Mouse (Mus musculus): ENCODE measurements around the gene Olfr112. TPM values are rescaled to one million over a fixed set of nuclear protein-coding genes. Genes with fewer than 3 reads are reported as not detected.

The Olfr112 gene
- not detected for polyA plus RNA-seq (2012; fragmentation: generic; extraction: Trizol)

DNA sequence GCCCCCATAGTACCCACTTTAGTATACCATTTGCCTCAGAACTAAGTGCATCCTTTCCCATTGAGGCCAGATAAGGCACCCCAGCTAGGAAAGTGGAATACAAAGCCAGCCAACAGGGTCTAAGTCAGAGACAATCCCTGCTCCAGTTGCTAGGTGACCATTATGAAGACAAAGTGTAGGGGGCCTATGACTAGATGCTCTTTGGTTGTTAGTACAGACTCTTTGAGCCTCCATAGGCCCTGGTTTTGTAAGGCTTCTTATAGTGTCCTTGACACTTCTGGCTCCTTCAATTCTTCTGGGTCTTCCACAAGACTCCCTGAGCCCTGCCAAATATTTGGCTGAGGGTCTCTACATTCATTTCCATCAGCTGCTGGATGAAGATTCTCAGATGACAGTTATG, at the start of gene Olfr112:
TSS of gene Olfr112 (minus strand) at position 101 of the 400 bp plus-strand sequence.

GRCm38 (mm10) chr17:37592643-37593042, 23.4 kb upstream of the Olfr112 start, which contains the start of gene Olfr114:
Gene Olfr114, minus strand, starts transcription at chr17:37592743.

GRCm38 (mm10) chr17:37577563-37577962, 8.3 kb upstream of the Olfr112 start, which contains the start of gene Olfr113:
Gene Olfr113, minus strand, starts transcription at chr17:37577663.

Other genes with a start within 250 kb of the Olfr112 start
- not detected for gene Olfr103, start 229.8 kb downstream of the Olfr112 start, polyA plus RNA-seq (2012; fragmentation: generic; extraction: Trizol)
- not detected for gene Olfr104-ps, start 209.9 kb downstream of the Olfr112 start, polyA plus RNA-seq (2012; fragmentation: generic; extraction: Trizol)
- gene Olfr105-ps, start 190.4 kb downstream of the Olfr112 start, polyA plus RNA-seq (2012; fragmentation: generic; extraction: Trizol), result not detected
- gene Olfr106-ps, start 179.1 kb downstream of the Olfr112 start, polyA plus RNA-seq (2012; fragmentation: generic; extraction: Trizol), result not detected
- gene Olfr107, start 170.2 kb downstream of the Olfr112 start, polyA plus RNA-seq (2012; fragmentation: generic; extraction: Trizol), result not detected
- not detected for gene Olfr108, start 124.0 kb downstream of the Olfr112 start, polyA plus RNA-seq (2012; fragmentation: generic; extraction: Trizol)
- not detected for gene Olfr109, start 110.5 kb downstream of the Olfr112 start, polyA plus RNA-seq (2012; fragmentation: generic; extraction: Trizol)
- not detected for gene H2-M2, start 85.9 kb downstream of the Olfr112 start, polyA plus RNA-seq (2012; fragmentation: generic; extraction: Trizol)
- not detected for gene Olfr110, start 77.0 kb downstream of the Olfr112 start, polyA plus RNA-seq (2012; fragmentation: generic; extraction: Trizol)
- gene Olfr111, start 61.4 kb downstream of the Olfr112 start, polyA plus RNA-seq (2012; fragmentation: generic; extraction: Trizol), result not detected
- gene Olfr113, start 8.2 kb upstream of the Olfr112 start, polyA plus RNA-seq (2012; fragmentation: generic; extraction: Trizol), result not detected
- gene Olfr114, start 23.3 kb upstream of the Olfr112 start, polyA plus RNA-seq (2012; fragmentation: generic; extraction: Trizol), result not detected
- gene Olfr115, start 57.7 kb upstream of the Olfr112 start, polyA plus RNA-seq (2012; fragmentation: generic; extraction: Trizol), result not detected
- gene Olfr116, start 57.7 kb upstream of the Olfr112 start, polyA plus RNA-seq (2012; fragmentation: generic; extraction: Trizol), result not detected
- not detected for gene Olfr117, start 94.3 kb upstream of the Olfr112 start, polyA plus RNA-seq (2012; fragmentation: generic; extraction: Trizol)
- gene Olfr118, start 97.5 kb upstream of the Olfr112 start, polyA plus RNA-seq (2012; fragmentation: generic; extraction: Trizol), result not detected
- not detected for gene Olfr119, start 127.1 kb upstream of the Olfr112 start, polyA plus RNA-seq (2012; fragmentation: generic; extraction: Trizol)
- not detected for gene Olfr120, start 152.4 kb upstream of the Olfr112 start, polyA plus RNA-seq (2012; fragmentation: generic; extraction: Trizol)
- not detected for gene Olfr121, start 179.4 kb upstream of the Olfr112 start, polyA plus RNA-seq (2012; fragmentation: generic; extraction: Trizol)
- not detected for gene Olfr122, start 199.2 kb upstream of the Olfr112 start, polyA plus RNA-seq (2012; fragmentation: generic; extraction: Trizol)
- gene Olfr123, start 224.1 kb upstream of the Olfr112 start, polyA plus RNA-seq (2012; fragmentation: generic; extraction: Trizol), result not detected
- not detected for gene Olfr124, start 230.4 kb upstream of the Olfr112 start, polyA plus RNA-seq (2012; fragmentation: generic; extraction: Trizol)

All from C3H10T1/2 (cell line).